Mouse (Mus musculus) liver, adult 2 months (tissue): ENCODE measurements around the gene Cpox. TPM values are rescaled to one million over a fixed set of nuclear protein-coding genes. Genes with fewer than 3 reads are reported as not detected.
A peak's percentile ranks its signal among the peaks of the same experiment; 100 is the strongest.
"Not testable (repeated sequence)": the region's sequence is repeated elsewhere in the genome, so short reads cannot be mapped to it uniquely, and the experiment has no call there.

Source experiments
- DNase-seq: peaks from one replicate; pipeline ENCODE4 v3.0.0-alpha.2; 2011; ENCODE audit warnings: low read depth, low spot score; ENCODE audit errors: extremely low read depth
- H3K27ac ChIP-seq: fragments of 200-500 bp; replicated peaks from 2 replicates; pipeline ENCODE4 v1.5.1; 2012; ENCODE audit warnings: low read depth, mild to moderate bottlenecking, control low read depth, inconsistent platforms, low read length; ENCODE audit not compliant: insufficient read depth
- H3K27me3 ChIP-seq: fragments of 200-500 bp; 2 replicates; pipeline ENCODE4 v1.6.1; 2012; ENCODE audit warnings: mild to moderate bottlenecking, moderate library complexity, low read length, inconsistent platforms; ENCODE audit not compliant: control insufficient read depth, insufficient read depth
- H3K36me3 ChIP-seq: fragments of 200-500 bp; 2 replicates; pipeline ENCODE4 v1.6.1; 2012; ENCODE audit warnings: low read length, inconsistent platforms; ENCODE audit not compliant: control insufficient read depth, insufficient read depth
- H3K4me1 ChIP-seq: fragments of 200-500 bp; 2 replicates; pipeline ENCODE4 v1.6.1; 2011; ENCODE audit warnings: low read length; ENCODE audit not compliant: control insufficient read depth, insufficient read depth
- H3K4me3 ChIP-seq: fragments of 200-500 bp; 2 replicates; pipeline ENCODE4 v1.5.1; 2011; ENCODE audit warnings: low read depth, mild to moderate bottlenecking, control low read depth, low read length, moderate library complexity; ENCODE audit not compliant: insufficient read depth
- H3K79me2 ChIP-seq: fragments of 200-500 bp; 2 replicates; pipeline ENCODE4 v1.6.1; 2012; ENCODE audit warnings: inconsistent platforms, mild to moderate bottlenecking, low read length, moderate library complexity; ENCODE audit not compliant: control insufficient read depth, insufficient read depth
- H3K9ac ChIP-seq: fragments of 200-500 bp; 2 replicates; pipeline ENCODE4 v1.6.1; 2012; ENCODE audit warnings: low read depth, mild to moderate bottlenecking, control low read depth, inconsistent platforms, low read length
- CTCF ChIP-seq: fragments of 200-500 bp; IDR thresholded peaks from 2 replicates; pipeline ENCODE4 v1.5.1; 2011; ENCODE audit warnings: low read depth, low read length, control low read depth
- POLR2A ChIP-seq: fragments of 200-500 bp; IDR thresholded peaks from 2 replicates; pipeline ENCODE4 v1.6.1; 2011; ENCODE audit warnings: low read length, control low read depth; ENCODE audit not compliant: insufficient read depth; ENCODE audit errors: extremely low read depth
- WGBS: fragments of 180-500 bp; shearing (Covaris S2); methylation state at CpG from one replicate; pipeline ENCODE4 v1.1.7; 2018; 5-methylcytosine and 5-hydroxymethylcytosine counted together
- polyA plus RNA-seq: library from polyadenylated mRNA; depleted of rRNA; stranded (reverse); fragments of >200 nt; gene quantifications from 2 replicates; pipeline ENCODE4 v1.2.3, GENCODE M21; 2012
- total RNA-seq: library from RNA; depleted of rRNA; stranded (reverse); fragments of >200 nt; gene quantifications from 2 replicates; pipeline ENCODE4 v1.2.3, GENCODE M21; 2014

Gene Cpox
- total and polyA plus RNA-seq, 2 experiments = 68.1 to 75.2 TPM

GRCm38 (mm10) chr16:58663816-58664215 is 6.3 kb upstream of the Cpox start:
- H3K4me3 ChIP-seq = no peak overlapping the region
- peak overlapping the region; percentile 87 for H3K27ac ChIP-seq
- no peaks in the 10 kb centered on the region for H3K36me3 ChIP-seq
- no peak overlapping the region for H3K9ac ChIP-seq
- H3K79me2 ChIP-seq = no peaks in the 10 kb centered on the region
- DNase-seq = peak; percentile 98
- no peak for TF ChIP-seq CTCF
- no peak for TF ChIP-seq POLR2A
- H3K4me1 ChIP-seq = peaks cover 15% of the 10 kb centered on the region
- 24% methylated on average over 2 of the region's 2 CpGs for WGBS
- H3K27me3 ChIP-seq = no peaks in the 10 kb centered on the region

GRCm38 (mm10) chr16:58665137-58665536 is 5.0 kb upstream of the Cpox start:
- not testable (repeated sequence) for H3K4me3 ChIP-seq, H3K9ac ChIP-seq, H3K79me2 ChIP-seq, H3K27me3 ChIP-seq, H3K36me3 ChIP-seq, H3K27ac ChIP-seq
- H3K4me1 ChIP-seq = peaks cover 17% of the 10 kb centered on the region
- DNase-seq = peak; percentile 3

- not testable (repeated sequence) for H3K27ac ChIP-seq, H3K9ac ChIP-seq
- H3K4me1 ChIP-seq = peaks cover 11% of the 10 kb centered on the region
These were observed 3.4 kb upstream of the Cpox start for GRCm38 (mm10) chr16:58666681-58667080.

GRCm38 (mm10) chr16:58668586-58668985 is 1.5 kb upstream of the Cpox start:
- Histone ChIP-seq H3K9ac (no peak overlapping the region), H3K36me3 (peaks cover 6% of the 10 kb centered on the region), H3K79me2 (peaks cover 10% of the 10 kb centered on the region; the same call in 1 of the 2 replicates), H3K4me3 (no peak overlapping the region), H3K27me3 (no peaks in the 10 kb centered on the region), H3K4me1 (peaks cover 10% of the 10 kb centered on the region; the same call in 1 of the 2 replicates), H3K27ac (peak overlapping the region; percentile 64)
- TF ChIP-seq CTCF (no peak), POLR2A (no peak)
- WGBS = 33% methylated on average over 3 of the region's 3 CpGs
- no peak for DNase-seq

More at GRCm38 (mm10) chr16:58666681-58667080, 3.4 kb upstream of the Cpox start:
- H3K27me3 ChIP-seq, H3K79me2 ChIP-seq, H3K36me3 ChIP-seq, DNase-seq, H3K4me3 ChIP-seq: not testable (repeated sequence)
- 90% methylated on average over 3 of the region's 3 CpGs for WGBS

GRCm38 (mm10) chr16:58669264-58669663 is 828 bp upstream of the Cpox start:
- H3K9ac ChIP-seq = peak overlapping the region; percentile 17
- 7% methylated on average over 5 of the region's 5 CpGs for WGBS
- peaks cover 10% of the 10 kb centered on the region; the same call in 1 of the 2 replicates for H3K79me2 ChIP-seq

GRCm38 (mm10) chr16:58670643-58671042 is 551 bp downstream of the Cpox start:
- under 1% methylated on average over 25 of the region's 25 CpGs for WGBS
- peak; percentile 46 for DNase-seq
- no peaks in the 10 kb centered on the region for H3K27me3 ChIP-seq
- H3K9ac ChIP-seq = peak overlapping the region; percentile 90
- peaks cover 10% of the 10 kb centered on the region; the same call in 1 of the 2 replicates for H3K79me2 ChIP-seq
- peaks cover 23% of the 10 kb centered on the region for H3K36me3 ChIP-seq
- peak overlapping the region; percentile 88 for H3K4me3 ChIP-seq
- TF ChIP-seq POLR2A (no peak), CTCF (no peak)
- H3K27ac ChIP-seq = peak overlapping the region; percentile 90
- peaks cover 10% of the 10 kb centered on the region; the same call in 1 of the 2 replicates for H3K4me1 ChIP-seq

More at GRCm38 (mm10) chr16:58669264-58669663, 828 bp upstream of the Cpox start:
- peak; percentile 88 for DNase-seq
- no peaks in the 10 kb centered on the region for H3K27me3 ChIP-seq
- peaks cover 10% of the 10 kb centered on the region; the same call in 1 of the 2 replicates for H3K4me1 ChIP-seq
- H3K4me3 ChIP-seq = 0 out of 2 replicates have a peak overlapping the region, but pooled peaks have one; percentile 5
- H3K36me3 ChIP-seq = peaks cover 13% of the 10 kb centered on the region
- TF ChIP-seq POLR2A = no peak
- no peak for TF ChIP-seq CTCF
- peak overlapping the region; percentile 69 for H3K27ac ChIP-seq
